Mouse (Mus musculus) urinary bladder, adult 2 months (tissue): ENCODE results near the gene Clasrp. TPM values are rescaled to one million over a fixed set of nuclear protein-coding genes. Genes with fewer than 3 reads are reported as not detected.
A peak's percentile ranks its signal among the peaks of the same experiment; 100 is the strongest.

Source experiments
- DNase-seq: peaks from one replicate; pipeline ENCODE4 v3.0.0; 2022; ENCODE audit warnings: low spot score
- polyA plus RNA-seq: library from polyadenylated mRNA; depleted of rRNA; stranded (reverse); fragments of >200 nt; gene quantifications from 2 replicates; pipeline ENCODE4 v1.2.3, GENCODE M21; 2012

The Clasrp gene
- polyA plus RNA-seq, 1 experiment = 76.5 TPM

GRCm38 (mm10) chr7:19563884-19564283, 40.4 kb downstream of the Clasrp start:
- no peak for DNase-seq

- DNase-seq = no peak
Observed at GRCm38 (mm10) chr7:19562643-19563410, 41.5 kb downstream of the Clasrp start, which contains the start of gene Ppp1r37. Gene Ppp1r37, minus strand, starts transcription at chr7:19563076.

GRCm38 (mm10) chr7:19561765-19562642, 42.3 kb downstream of the Clasrp start:
- DNase-seq = peak; percentile 87

- DNase-seq = no peak
Observed at GRCm38 (mm10) chr7:19561431-19561764, 42.9 kb downstream of the Clasrp start.

DNA sequence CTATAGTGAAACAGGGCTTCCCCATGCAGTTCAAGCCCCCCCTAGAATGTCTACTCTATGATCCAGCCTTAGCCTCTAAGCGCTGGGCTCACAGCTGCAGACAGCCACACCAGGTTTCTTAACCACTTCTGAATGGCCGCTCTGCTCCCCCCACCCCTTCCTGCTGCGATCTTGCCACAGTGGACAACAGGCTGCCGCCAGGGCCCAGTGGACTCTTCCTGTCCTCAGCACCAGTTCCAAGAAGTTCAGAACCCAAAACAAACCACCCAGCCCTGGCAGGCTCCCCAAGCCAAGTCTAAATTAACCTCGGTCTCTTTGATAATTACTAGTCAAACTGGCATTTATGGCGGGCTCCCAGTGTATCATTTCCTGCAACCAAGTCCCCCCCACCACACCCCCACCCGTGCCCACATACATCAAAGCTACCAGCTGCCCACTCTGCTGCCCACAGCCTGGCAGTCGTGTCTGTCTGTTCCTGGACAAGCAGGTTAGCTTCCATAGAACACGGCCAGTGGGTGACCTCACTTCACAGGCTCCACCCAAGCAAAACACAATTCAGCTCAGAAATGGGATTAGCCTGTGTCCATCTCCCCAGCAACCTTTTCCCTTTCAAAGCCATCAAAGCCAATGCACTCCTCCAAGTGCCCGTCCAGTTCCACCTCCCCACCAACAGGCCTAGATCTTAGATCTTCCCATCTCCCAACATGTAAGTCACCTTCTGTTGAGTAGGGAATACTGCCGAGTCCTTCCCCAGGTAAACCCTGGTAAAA, 43.6 kb downstream of the Clasrp start:
- DNase-seq = no peak

DNA sequence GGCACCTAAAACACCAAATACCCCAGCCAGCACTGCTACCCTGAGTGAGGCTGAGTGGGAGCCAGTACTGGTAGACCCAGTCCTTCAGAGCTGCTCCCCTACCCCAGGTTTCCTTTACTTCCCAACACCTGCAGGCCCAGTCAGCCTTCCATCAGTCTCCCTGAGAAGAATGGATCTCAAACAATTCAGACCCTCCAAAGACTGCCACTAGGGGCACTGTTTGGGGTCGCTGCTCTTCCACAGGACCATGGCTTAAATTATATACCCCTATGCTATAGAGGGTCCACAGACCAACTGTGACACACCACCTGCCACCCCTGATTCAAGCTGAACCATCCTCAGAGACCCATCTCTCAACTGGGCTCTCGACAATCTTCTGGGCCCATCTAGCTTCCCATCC, 45.3 kb downstream of the Clasrp start:
- DNase-seq = no peak

GRCm38 (mm10) chr7:19557982-19558900, 46.0 kb downstream of the Clasrp start:
- no peak for DNase-seq

GRCm38 (mm10) chr7:19557086-19557485, 47.2 kb downstream of the Clasrp start:
- DNase-seq = no peak

GRCm38 (mm10) chr7:19554168-19554567, 50.1 kb downstream of the Clasrp start:
- no peak for DNase-seq

GRCm38 (mm10) chr7:19552443-19552842, 51.8 kb downstream of the Clasrp start:
- DNase-seq = no peak

DNA sequence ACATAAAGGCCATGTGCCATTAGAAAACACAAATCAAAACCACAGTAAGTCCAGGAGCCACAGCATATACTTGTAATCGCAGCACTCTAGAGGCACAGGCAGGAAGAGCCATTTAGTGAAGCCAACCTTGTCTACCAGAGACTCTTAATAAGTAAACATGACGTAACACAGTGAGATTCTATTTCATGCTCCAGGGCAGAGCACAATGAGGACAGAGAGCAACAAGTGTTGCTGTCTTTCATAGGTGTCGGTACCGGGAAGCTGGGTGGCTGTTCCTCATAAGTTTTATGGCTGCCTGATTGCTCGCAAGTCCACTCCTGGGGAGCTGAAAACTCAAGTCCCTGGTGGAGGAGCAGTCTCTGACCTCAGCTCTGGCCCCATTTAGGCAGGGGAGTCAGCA, 52.7 kb downstream of the Clasrp start:
- no peak for DNase-seq

DNA sequence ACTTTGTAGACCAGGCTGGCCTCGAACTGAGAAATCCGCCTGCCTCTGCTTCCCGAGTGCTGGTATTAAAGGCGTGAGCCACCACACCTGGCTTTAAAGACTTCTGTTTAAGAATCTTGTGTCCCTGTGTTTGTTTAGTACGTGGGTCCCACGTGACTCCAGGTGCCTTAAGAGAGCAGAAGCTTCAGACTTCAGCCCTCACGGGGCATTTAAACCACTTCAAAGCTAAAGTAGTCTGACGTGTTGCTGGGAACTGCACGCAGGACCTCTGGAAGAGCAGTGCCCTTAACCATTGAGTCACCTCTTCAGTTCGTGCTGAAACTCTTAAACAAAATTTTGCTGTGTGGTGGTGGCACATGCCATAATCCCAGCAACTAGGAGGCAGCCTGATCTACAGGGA, 54.9 kb downstream of the Clasrp start:
- no peak for DNase-seq

- DNase-seq = no peak
Observed at GRCm38 (mm10) chr7:19547344-19547969, 56.8 kb downstream of the Clasrp start.

DNA sequence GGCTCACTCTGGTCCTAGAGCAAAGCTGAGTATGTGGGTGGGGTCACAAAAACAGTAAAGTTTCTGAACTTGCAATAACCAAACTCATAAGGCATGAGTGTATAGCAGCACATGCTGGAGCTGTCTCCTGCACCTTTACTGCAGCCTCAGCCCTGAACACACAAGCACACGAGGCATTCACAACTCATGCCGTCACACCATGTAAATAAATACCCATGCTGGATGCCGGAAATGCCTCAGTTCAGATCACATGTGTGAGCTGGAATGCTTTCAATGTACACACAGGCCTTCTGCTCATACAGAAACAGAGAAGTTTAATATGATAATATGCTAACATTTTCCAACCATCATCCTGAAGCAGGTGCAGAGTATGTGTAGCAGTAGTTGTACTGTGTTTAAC, 58.3 kb downstream of the Clasrp start:
- DNase-seq = no peak

DNA sequence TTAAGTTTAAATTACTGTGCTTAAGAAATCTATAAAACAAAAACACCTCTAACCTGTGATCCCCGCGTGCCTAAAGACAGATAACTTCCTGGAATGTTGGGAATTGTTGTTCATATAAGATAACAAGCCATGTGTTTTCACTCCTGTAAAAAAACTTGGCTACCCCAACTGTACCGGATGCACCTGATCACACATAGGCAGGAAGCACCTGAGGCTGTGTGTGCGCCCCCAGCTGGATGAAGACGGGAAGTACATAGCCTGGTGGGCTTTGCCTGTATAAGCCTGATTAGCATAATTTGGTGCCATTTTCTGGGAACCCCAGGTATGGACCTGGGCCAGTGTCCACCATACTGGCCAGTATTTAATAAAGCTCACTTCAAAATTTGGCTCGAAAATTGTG, 60.7 kb downstream of the Clasrp start:
- no peak for DNase-seq

DNA sequence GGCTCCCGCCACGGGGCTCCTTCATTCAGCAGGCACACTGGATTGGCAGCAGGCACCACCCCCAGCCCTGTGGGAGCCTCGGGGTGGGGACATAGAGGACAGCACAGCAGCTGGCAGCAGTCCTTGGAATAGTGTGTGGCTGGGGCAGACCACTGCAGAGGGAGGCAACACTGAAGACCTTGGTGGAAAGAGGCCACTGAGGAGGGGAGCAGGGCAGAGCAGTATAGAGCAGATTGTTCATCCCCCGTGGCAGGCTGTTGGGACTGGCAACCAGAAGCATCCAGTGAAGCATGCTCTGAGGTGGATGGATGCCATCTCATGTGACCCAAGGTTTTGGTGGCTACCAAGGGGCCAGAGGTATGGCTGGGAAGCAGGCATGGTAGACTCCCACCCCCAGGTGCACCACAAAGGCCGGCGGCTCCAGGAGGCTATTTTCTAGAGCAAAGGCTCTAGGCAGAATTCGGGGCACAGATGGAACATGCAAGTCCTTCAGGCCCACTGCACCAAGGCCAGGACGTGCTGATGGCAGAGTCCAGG, 62.1 kb downstream of the Clasrp start:
- DNase-seq = no peak

DNA sequence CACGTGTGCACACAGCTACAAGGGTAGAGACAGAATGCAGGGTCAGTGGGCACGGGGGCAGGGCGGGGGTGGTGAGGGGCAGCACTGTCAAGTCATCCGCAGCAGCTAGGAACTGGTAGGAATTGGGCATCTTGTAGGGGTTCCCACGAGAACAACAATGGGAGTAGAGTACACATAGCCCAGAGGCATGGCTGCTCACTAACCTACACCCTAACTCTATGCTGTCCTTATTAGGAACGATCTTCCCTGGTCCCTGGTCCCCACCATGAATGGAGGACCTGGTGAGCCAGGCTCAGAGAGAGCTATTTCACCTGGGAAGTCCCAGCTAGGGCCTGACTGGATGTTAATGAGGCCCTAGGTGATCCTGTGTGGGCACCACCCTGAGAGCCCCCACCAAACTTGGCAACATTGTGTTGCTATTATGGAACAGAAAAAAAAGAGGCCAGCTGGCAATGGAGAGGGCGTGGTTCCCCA, 62.6 kb downstream of the Clasrp start:
- DNase-seq = no peak

GRCm38 (mm10) chr7:19540771-19541566, 63.3 kb downstream of the Clasrp start:
- DNase-seq = no peak

- no peak for DNase-seq
Observed at GRCm38 (mm10) chr7:19534676-19535075, 69.6 kb downstream of the Clasrp start.
